Mouse (Mus musculus): ENCODE results near the gene Slc30a9.
A peak's percentile ranks its signal among the peaks of the same experiment; 100 is the strongest.

The Slc30a9 gene

GRCm38 (mm10) chr5:67311811-67312521 lies 5.2 kb downstream of the Slc30a9 start:
- no peak for ATAC-seq (ENCODE audit: insufficient number of reproducible peaks, low FRiP score, low TSS enrichment)

- ATAC-seq (ENCODE audit: insufficient number of reproducible peaks, low FRiP score, low TSS enrichment), result no peak
These were observed 5.7 kb downstream of the Slc30a9 start for GRCm38 (mm10) chr5:67312522-67312851.

- no peak for ATAC-seq (ENCODE audit: insufficient number of reproducible peaks, low FRiP score, low TSS enrichment)
These were observed 15.0 kb downstream of the Slc30a9 start for GRCm38 (mm10) chr5:67321656-67322268.

GRCm38 (mm10) chr5:67324032-67324431 lies 17.3 kb downstream of the Slc30a9 start:
- ATAC-seq (ENCODE audit: insufficient number of reproducible peaks, low FRiP score, low TSS enrichment), result no peak

GRCm38 (mm10) chr5:67340811-67341210 lies 34.1 kb downstream of the Slc30a9 start:
- no peak for ATAC-seq (ENCODE audit: insufficient number of reproducible peaks, low FRiP score, low TSS enrichment)

GRCm38 (mm10) chr5:67347060-67347459 lies 40.3 kb downstream of the Slc30a9 start:
- no peak for ATAC-seq (ENCODE audit: insufficient number of reproducible peaks, low FRiP score, low TSS enrichment)

GRCm38 (mm10) chr5:67348949-67349348 lies 42.2 kb downstream of the Slc30a9 start:
- ATAC-seq (ENCODE audit: insufficient number of reproducible peaks, low FRiP score, low TSS enrichment), result peak; percentile 26; the same call in 1 of the 2 replicates

GRCm38 (mm10) chr5:67362316-67362715 lies 55.6 kb downstream of the Slc30a9 start:
- no peak for ATAC-seq (ENCODE audit: insufficient number of reproducible peaks, low FRiP score, low TSS enrichment)

- no peak for ATAC-seq (ENCODE audit: insufficient number of reproducible peaks, low FRiP score, low TSS enrichment)
These were observed 56.2 kb downstream of the Slc30a9 start for GRCm38 (mm10) chr5:67362931-67363330.

GRCm38 (mm10) chr5:67377044-67377621 lies 70.4 kb downstream of the Slc30a9 start:
- ATAC-seq (ENCODE audit: insufficient number of reproducible peaks, low FRiP score, low TSS enrichment), result no peak

- ATAC-seq (ENCODE audit: insufficient number of reproducible peaks, low FRiP score, low TSS enrichment), result no peak
These were observed 74.9 kb downstream of the Slc30a9 start for GRCm38 (mm10) chr5:67381690-67382089.

GRCm38 (mm10) chr5:67382556-67382955 lies 75.8 kb downstream of the Slc30a9 start:
- no peak for ATAC-seq (ENCODE audit: insufficient number of reproducible peaks, low FRiP score, low TSS enrichment)

- no peak for ATAC-seq (ENCODE audit: insufficient number of reproducible peaks, low FRiP score, low TSS enrichment)
These were observed 87.2 kb downstream of the Slc30a9 start for GRCm38 (mm10) chr5:67393951-67394350.

GRCm38 (mm10) chr5:67395211-67395851 lies 88.6 kb downstream of the Slc30a9 start:
- ATAC-seq (ENCODE audit: insufficient number of reproducible peaks, low FRiP score, low TSS enrichment), result no peak

- no peak for ATAC-seq (ENCODE audit: insufficient number of reproducible peaks, low FRiP score, low TSS enrichment)
These were observed 90.4 kb downstream of the Slc30a9 start for GRCm38 (mm10) chr5:67397186-67397585.

GRCm38 (mm10) chr5:67399876-67400607 lies 93.3 kb downstream of the Slc30a9 start:
- ATAC-seq (ENCODE audit: insufficient number of reproducible peaks, low FRiP score, low TSS enrichment), result no peak

GRCm38 (mm10) chr5:67400608-67401480 lies 94.1 kb downstream of the Slc30a9 start:
- no peak for ATAC-seq (ENCODE audit: insufficient number of reproducible peaks, low FRiP score, low TSS enrichment)

GRCm38 (mm10) chr5:67401612-67402011 lies 94.9 kb downstream of the Slc30a9 start:
- ATAC-seq (ENCODE audit: insufficient number of reproducible peaks, low FRiP score, low TSS enrichment), result no peak

GRCm38 (mm10) chr5:67404380-67404779 lies 97.6 kb downstream of the Slc30a9 start:
- no peak for ATAC-seq (ENCODE audit: insufficient number of reproducible peaks, low FRiP score, low TSS enrichment)

- ATAC-seq (ENCODE audit: insufficient number of reproducible peaks, low FRiP score, low TSS enrichment), result no peak
These were observed 98.2 kb downstream of the Slc30a9 start for GRCm38 (mm10) chr5:67404919-67405318.
